Mouse (Mus musculus) lung, adult 2 months (tissue): ENCODE measurements around the gene Rapsn. TPM values are rescaled to one million over a fixed set of nuclear protein-coding genes. Genes with fewer than 3 reads are reported as not detected.
"Not testable (repeated sequence)": the region's sequence is repeated elsewhere in the genome, so short reads cannot be mapped to it uniquely, and the experiment has no call there.

Experiments used
- DNase-seq: peaks from one replicate; pipeline ENCODE4 v3.0.0; 2022
- H3K4me1 ChIP-seq: fragments of 200-500 bp; 2 replicates; pipeline ENCODE4 v1.6.1; 2011; ENCODE audit warnings: low read length; ENCODE audit not compliant: control insufficient read depth, insufficient read depth
- H3K4me3 ChIP-seq: fragments of 200-500 bp; replicated peaks from 2 replicates; pipeline ENCODE3; 2011; ENCODE audit warnings: low read depth, mild to moderate bottlenecking, control low read depth, low read length; ENCODE audit errors: extremely low read depth
- CTCF ChIP-seq: fragments of 200-500 bp; IDR thresholded peaks from 2 replicates; pipeline ENCODE4 v1.5.1; 2011; ENCODE audit warnings: mild to moderate bottlenecking, low read length, control low read depth; ENCODE audit not compliant: insufficient read depth
- POLR2A ChIP-seq: fragments of 200-500 bp; IDR thresholded peaks from 2 replicates; pipeline ENCODE4 v1.6.1; 2011; ENCODE audit warnings: low read depth, mild to moderate bottlenecking, control low read depth, low read length, borderline replicate concordance; ENCODE audit errors: extremely low read depth
- WGBS: fragments of 180-500 bp; shearing (Covaris S2); methylation state at CpG from one replicate; pipeline ENCODE4 v1.1.7; 2018; 5-methylcytosine and 5-hydroxymethylcytosine counted together
- polyA plus RNA-seq: library from polyadenylated mRNA; depleted of rRNA; stranded (reverse); fragments of >200 nt; gene quantifications from 2 replicates; pipeline ENCODE4 v1.2.3, GENCODE M21; 2012

The Rapsn gene
- polyA plus RNA-seq, 1 experiment: 4.7 TPM

DNA sequence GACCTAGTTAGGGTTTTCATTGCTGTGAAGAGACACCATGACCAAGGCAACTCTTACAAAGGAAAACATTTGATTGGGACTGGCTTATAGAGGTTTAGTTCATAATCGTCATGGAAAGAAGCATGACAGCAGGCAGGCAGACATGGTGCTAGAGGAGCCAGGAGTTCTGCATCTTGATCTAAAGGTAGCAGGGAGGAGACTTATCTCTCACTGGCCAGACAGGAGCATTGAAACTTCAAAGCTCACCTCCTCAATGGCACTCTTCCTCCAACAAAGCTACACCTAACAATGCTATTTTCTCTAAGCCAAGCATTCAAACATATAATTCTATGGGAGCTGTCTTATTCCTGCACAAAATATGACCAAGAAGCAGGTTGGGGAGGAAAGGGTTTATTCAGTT lies 8.9 kb upstream of the Rapsn start:
- 91% methylated on average over 1 of the region's 1 CpGs for WGBS
- no peak for DNase-seq
- Histone ChIP-seq H3K4me3 (no peak overlapping the region), H3K4me1 (peaks cover 2% of the 10 kb centered on the region; the same call in 1 of the 2 replicates)
- TF ChIP-seq CTCF (no peak), POLR2A (no peak)

- TF ChIP-seq CTCF: no peak
- no peak for TF ChIP-seq POLR2A
- Histone ChIP-seq H3K4me3 (no peak overlapping the region), H3K4me1 (peaks cover 2% of the 10 kb centered on the region; the same call in 1 of the 2 replicates)
- no peak for DNase-seq
- 77% methylated on average over 9 of the region's 9 CpGs for WGBS
Measured at GRCm38 (mm10) chr2:91027391-91028214, 7.8 kb upstream of the Rapsn start.

DNA sequence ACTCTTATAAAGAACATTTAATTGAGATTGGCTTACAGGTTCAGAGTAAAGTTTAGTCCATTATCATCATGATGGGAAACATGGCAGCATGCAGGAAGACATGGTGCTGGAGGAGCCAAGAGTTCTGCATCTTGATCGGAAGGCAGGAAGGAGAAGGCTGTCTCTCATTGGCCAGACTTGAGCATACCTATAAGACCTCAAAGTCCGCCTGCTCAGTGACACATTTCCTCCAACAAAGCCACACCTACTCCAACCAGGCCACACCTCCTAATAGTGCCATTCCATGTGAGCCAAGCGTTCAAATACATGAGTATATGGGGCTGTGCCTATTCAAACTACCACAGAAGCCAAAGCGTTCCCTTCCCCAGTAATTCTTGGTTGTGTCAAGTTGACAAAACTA lies 4.2 kb upstream of the Rapsn start:
- no peak for DNase-seq
- H3K4me1 ChIP-seq: peaks cover 4% of the 10 kb centered on the region; the same call in 1 of the 2 replicates
- 79% methylated on average over 4 of the region's 4 CpGs for WGBS
- TF ChIP-seq CTCF (no peak), POLR2A (no peak)
- H3K4me3 ChIP-seq: no peak overlapping the region

DNA sequence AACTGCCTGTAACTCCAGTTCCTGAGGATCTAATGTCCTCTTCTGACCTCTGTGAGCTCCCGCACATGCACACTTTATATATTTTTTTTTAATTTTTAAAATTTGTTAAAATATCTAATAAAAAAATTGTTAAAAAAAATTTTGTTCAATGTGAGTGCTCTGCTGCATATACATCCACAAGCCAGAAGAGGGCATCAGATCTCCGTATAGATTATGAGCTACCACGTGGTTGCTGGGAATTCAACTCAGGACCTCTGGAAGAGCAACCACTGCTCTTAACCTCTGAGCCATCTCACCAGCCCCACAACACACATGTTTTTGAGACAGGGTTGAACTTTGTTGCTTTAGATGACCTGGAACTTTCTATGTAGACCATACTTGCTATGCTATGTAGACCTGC lies 2.4 kb upstream of the Rapsn start:
- Histone ChIP-seq H3K4me1 (0 out of 2 replicates have a peak, but pooled peaks cover 2% of the 10 kb centered on the region), H3K4me3 (no peak overlapping the region)
- 30% methylated on average over 3 of the region's 3 CpGs for WGBS
- no peak for TF ChIP-seq POLR2A
- TF ChIP-seq CTCF: no peak
- DNase-seq: no peak

DNA sequence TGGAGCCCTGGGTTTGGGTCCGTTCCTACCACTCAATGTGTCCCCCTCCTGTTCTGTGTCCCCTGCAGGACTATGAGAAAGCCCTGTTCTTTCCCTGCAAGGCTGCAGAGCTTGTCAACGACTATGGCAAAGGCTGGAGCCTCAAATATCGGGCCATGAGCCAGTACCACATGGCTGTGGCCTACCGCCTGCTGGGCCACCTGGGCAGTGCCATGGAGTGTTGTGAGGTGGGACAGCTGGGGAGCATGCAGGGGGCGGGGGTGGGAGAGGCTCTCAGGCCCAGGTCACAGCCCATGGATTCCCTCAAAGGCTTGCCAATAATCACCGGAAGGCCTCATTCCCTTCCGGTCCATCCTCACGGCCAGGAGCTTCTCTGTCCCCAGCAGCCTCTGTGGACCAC lies 6.4 kb downstream of the Rapsn start:
- Histone ChIP-seq H3K4me1 (no peaks in the 10 kb centered on the region), H3K4me3 (no peak overlapping the region)
- DNase-seq: no peak
- TF ChIP-seq CTCF (no peak), POLR2A (no peak)
- 72% methylated on average over 8 of the region's 8 CpGs for WGBS

DNA sequence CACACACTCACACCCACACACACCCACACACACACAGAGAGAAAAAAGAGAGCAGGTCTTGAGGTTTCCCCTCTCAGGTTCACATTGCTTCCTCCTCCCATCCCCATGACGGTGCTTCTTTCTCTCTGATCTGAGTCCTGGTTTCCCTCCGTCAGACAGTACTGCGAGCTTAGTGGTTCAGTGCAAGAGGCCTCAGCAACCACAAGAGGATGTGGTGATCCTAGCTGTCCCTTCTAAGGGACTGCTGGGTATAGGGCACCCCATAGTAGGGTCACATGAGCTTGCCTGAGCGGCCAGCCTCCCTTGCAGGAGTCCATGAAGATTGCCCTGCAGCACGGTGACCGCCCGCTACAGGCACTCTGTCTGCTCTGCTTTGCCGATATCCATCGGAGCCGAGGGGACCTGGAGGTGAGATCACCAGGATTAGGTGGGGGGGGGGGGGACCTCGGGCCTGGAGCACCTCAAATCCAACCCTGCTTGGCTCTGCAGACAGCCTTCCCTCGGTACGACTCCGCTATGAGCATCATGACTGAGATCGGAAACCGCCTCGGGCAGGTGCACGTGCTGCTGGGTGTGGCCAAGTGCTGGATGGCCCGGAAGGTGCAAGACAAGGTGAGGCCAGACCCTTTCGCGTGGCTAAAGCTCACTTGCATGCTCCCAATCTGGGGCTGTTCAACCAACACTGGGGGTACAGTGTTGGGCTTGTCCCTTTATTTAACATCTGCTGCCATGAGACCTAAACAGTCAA lies 7.4 kb downstream of the Rapsn start:
- TF ChIP-seq POLR2A (no peak), CTCF (no peak)
- Histone ChIP-seq H3K4me1 (no peaks in the 10 kb centered on the region), H3K4me3 (no peak overlapping the region)
- 61% methylated on average over 21 of the region's 21 CpGs for WGBS
- DNase-seq: no peak

GRCm38 (mm10) chr2:91044727-91045126 lies 9.3 kb downstream of the Rapsn start:
- DNase-seq: no peak
- TF ChIP-seq POLR2A: no peak
- TF ChIP-seq CTCF: no peak
- Histone ChIP-seq H3K4me1 (no peaks in the 10 kb centered on the region), H3K4me3 (no peak overlapping the region)
- 74% methylated on average over 13 of the region's 13 CpGs for WGBS

- WGBS: 72% methylated on average over 1 of the region's 1 CpGs
- not testable (repeated sequence) for DNase-seq, H3K4me1 ChIP-seq, H3K4me3 ChIP-seq
Measured at GRCm38 (mm10) chr2:91045805-91046204, 10.4 kb downstream of the Rapsn start.

- no peak for DNase-seq
- Histone ChIP-seq H3K4me3 (no peak overlapping the region), H3K4me1 (no peaks in the 10 kb centered on the region)
- TF ChIP-seq POLR2A (no peak), CTCF (no peak)
- 79% methylated on average over 9 of the region's 9 CpGs for WGBS
Measured at GRCm38 (mm10) chr2:91047359-91047758, 11.9 kb downstream of the Rapsn start.

GRCm38 (mm10) chr2:91051917-91052316 lies 16.5 kb downstream of the Rapsn start:
- Histone ChIP-seq H3K4me1 (peaks cover 4% of the 10 kb centered on the region), H3K4me3 (no peak overlapping the region)
- TF ChIP-seq POLR2A (no peak), CTCF (no peak)
- WGBS: 52% methylated on average over 3 of the region's 3 CpGs
- no peak for DNase-seq
